Mouse (Mus musculus) WW6 (cell line): ENCODE measurements around the gene Fam117b.

ENCODE experiments used
- DNase-seq: peaks from one replicate; pipeline ENCODE4 v3.0.0-alpha.2; 2013; ENCODE audit warnings: low read depth, low spot score

Fam117b gene

GRCm38 (mm10) chr1:59912413-59913157 is at the start of gene Fam117b:
Gene Fam117b, plus strand, starts transcription at chr1:59913006.
- peak; percentile 94 for DNase-seq

GRCm38 (mm10) chr1:59868041-59868440 is 44.8 kb upstream of the Fam117b start:
- no peak for DNase-seq

- DNase-seq, result no peak
These were observed 38.8 kb upstream of the Fam117b start for GRCm38 (mm10) chr1:59874023-59874422.

- no peak for DNase-seq
These were observed 34.7 kb upstream of the Fam117b start for GRCm38 (mm10) chr1:59878098-59878497.

- no peak for DNase-seq
These were observed 29.3 kb upstream of the Fam117b start for GRCm38 (mm10) chr1:59883349-59884134.

- DNase-seq, result no peak
These were observed 25.9 kb upstream of the Fam117b start for GRCm38 (mm10) chr1:59886899-59887298.

- no peak for DNase-seq
These were observed 24.8 kb upstream of the Fam117b start for GRCm38 (mm10) chr1:59888018-59888417.

- no peak for DNase-seq
These were observed 21.6 kb upstream of the Fam117b start for GRCm38 (mm10) chr1:59891185-59891584.

GRCm38 (mm10) chr1:59892777-59893176 is 20.0 kb upstream of the Fam117b start:
- DNase-seq, result no peak

GRCm38 (mm10) chr1:59894025-59894424 is 18.8 kb upstream of the Fam117b start:
- no peak for DNase-seq

- DNase-seq, result no peak
These were observed 17.4 kb upstream of the Fam117b start for GRCm38 (mm10) chr1:59895456-59895855.

GRCm38 (mm10) chr1:59897147-59897798 is 15.5 kb upstream of the Fam117b start:
- no peak for DNase-seq

GRCm38 (mm10) chr1:59899679-59900078 is 13.1 kb upstream of the Fam117b start:
- no peak for DNase-seq

GRCm38 (mm10) chr1:59901082-59901876 is 11.5 kb upstream of the Fam117b start:
- DNase-seq, result no peak

GRCm38 (mm10) chr1:59902634-59903033 is 10.2 kb upstream of the Fam117b start:
- DNase-seq, result no peak

GRCm38 (mm10) chr1:59904630-59905295 is 8.0 kb upstream of the Fam117b start:
- DNase-seq, result no peak

GRCm38 (mm10) chr1:59905916-59906315 is 6.9 kb upstream of the Fam117b start:
- no peak for DNase-seq

GRCm38 (mm10) chr1:59906819-59907521 is 5.8 kb upstream of the Fam117b start:
- no peak for DNase-seq

GRCm38 (mm10) chr1:59907700-59908099 is 5.1 kb upstream of the Fam117b start:
- no peak for DNase-seq

GRCm38 (mm10) chr1:59910941-59911340 is 1.9 kb upstream of the Fam117b start:
- no peak for DNase-seq
